Mouse (Mus musculus) kidney, embryonic 16.5 days (tissue): ENCODE data around the gene Tgfb1. TPM values are rescaled to one million over a fixed set of nuclear protein-coding genes. Genes with fewer than 3 reads are reported as not detected.
A peak's percentile ranks its signal among the peaks of the same experiment; 100 is the strongest.

Experiments used
- ATAC-seq: fragments of 200-750 bp; cut with Nextera tagmentation; 2 replicates; pipeline ENCODE4 v1.8.0; 2017; ENCODE audit warnings: moderate TSS enrichment; ENCODE audit not compliant: low FRiP score, low TSS enrichment
- H3K27ac ChIP-seq: fragments of 300-500 bp; sonication (generic); 2 replicates; pipeline ENCODE4 v1.5.1; 2014; ENCODE audit warnings: low read length
- H3K27me3 ChIP-seq: fragments of 300-500 bp; sonication (generic); 2 replicates; pipeline ENCODE4 v1.6.1; 2014; ENCODE audit warnings: low read length, control low read depth, mixed read lengths; ENCODE audit not compliant: insufficient read depth
- H3K36me3 ChIP-seq: fragments of 300-500 bp; sonication (generic); 2 replicates; pipeline ENCODE4 v1.6.1; 2014; ENCODE audit warnings: low read length, control low read depth, mixed read lengths; ENCODE audit not compliant: insufficient read depth
- H3K4me1 ChIP-seq: fragments of 300-500 bp; sonication (generic); 2 replicates; pipeline ENCODE4 v1.6.1; 2014; ENCODE audit warnings: low read length, control low read depth, mixed read lengths; ENCODE audit not compliant: insufficient read depth
- H3K4me2 ChIP-seq: fragments of 300-500 bp; sonication (generic); replicated peaks from 2 replicates; pipeline ENCODE4 v1.6.1; 2014; ENCODE audit warnings: low read depth, low read length
- H3K4me3 ChIP-seq: fragments of 300-500 bp; sonication (generic); 2 replicates; pipeline ENCODE4 v1.5.1; 2014; ENCODE audit warnings: mild to moderate bottlenecking, low read length
- H3K9ac ChIP-seq: fragments of 300-500 bp; sonication (generic); replicated peaks from 2 replicates; pipeline ENCODE4 v1.6.1; 2014; ENCODE audit warnings: low read length
- H3K9me3 ChIP-seq: fragments of 300-500 bp; sonication (generic); 2 replicates; pipeline ENCODE4 v1.6.1; 2016; ENCODE audit warnings: low read length, control low read depth
- WGBS: fragments of 180-500 bp; shearing (Covaris S2); extraction: QIAGEN DNeasy Blood & Tissue Kit; methylation state at CpG from one replicate; pipeline ENCODE4 v1.1.7; 2014; 5-methylcytosine and 5-hydroxymethylcytosine counted together
- polyA plus RNA-seq: library from polyadenylated mRNA; unstranded; fragments of >200 nt; fragmentation: Nextera tagmentation; extraction: Ambion mirVana; gene quantifications from 2 replicates; pipeline ENCODE4 v1.2.1, GENCODE M21; 2015

Gene Tgfb1
- polyA plus RNA-seq, 1 experiment from 2014 or later = 2.9 TPM

DNA sequence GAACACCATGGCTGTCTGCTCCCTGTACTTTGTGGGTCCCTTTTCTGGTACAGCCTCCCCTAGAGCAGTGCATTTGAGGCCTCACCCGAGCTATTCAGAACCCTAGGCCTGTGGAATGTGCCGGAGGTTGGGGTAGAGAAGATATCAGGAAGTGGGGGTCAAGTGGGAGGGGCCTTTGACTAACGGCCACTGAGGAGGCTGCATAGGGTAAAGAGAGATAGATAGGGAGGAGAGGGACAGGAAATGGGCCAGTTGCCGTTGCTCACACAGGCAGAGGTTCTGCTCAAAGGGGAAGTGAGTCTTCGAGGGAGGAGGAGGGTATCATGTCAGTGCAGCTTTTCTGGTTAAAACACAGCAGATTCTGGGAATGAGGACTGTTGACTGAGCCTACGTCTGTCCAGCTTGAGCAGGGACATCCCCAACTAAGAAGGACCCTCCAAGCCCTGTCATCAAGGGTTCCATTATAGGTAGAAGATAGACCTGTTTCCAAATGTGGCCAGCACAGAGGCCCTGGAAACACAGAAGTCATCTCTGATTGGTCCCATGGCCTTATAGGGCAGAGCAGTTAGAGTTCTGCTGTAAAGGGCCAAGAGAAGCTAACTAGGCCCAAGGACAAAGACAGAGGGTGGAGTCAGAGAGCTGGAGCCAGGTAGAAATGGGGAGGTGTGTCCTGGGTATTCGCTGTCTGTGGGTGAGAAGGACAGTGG lies 3.2 kb upstream of the Tgfb1 start:
- 60% methylated on average over 7 of the region's 7 CpGs for WGBS
- H3K4me1 ChIP-seq = peaks cover 32% of the 10 kb centered on the region
- no peaks in the 10 kb centered on the region for H3K9me3 ChIP-seq
- no peak overlapping the region for H3K4me3 ChIP-seq
- ATAC-seq = no peak
- 0 out of 2 replicates have a peak overlapping the region, but pooled peaks have one; percentile 25 for H3K27ac ChIP-seq
- no peak overlapping the region for H3K4me2 ChIP-seq
- no peak overlapping the region; the same call in 1 of the 2 replicates for H3K9ac ChIP-seq
- no peaks in the 10 kb centered on the region for H3K36me3 ChIP-seq
- H3K27me3 ChIP-seq = peaks cover 12% of the 10 kb centered on the region

- no peak for ATAC-seq
- Histone ChIP-seq H3K9me3 (no peaks in the 10 kb centered on the region), H3K27ac (no peak overlapping the region), H3K4me2 (no peak overlapping the region), H3K9ac (no peak overlapping the region), H3K36me3 (no peaks in the 10 kb centered on the region), H3K4me3 (no peak overlapping the region), H3K27me3 (peaks cover 16% of the 10 kb centered on the region), H3K4me1 (peaks cover 43% of the 10 kb centered on the region)
- WGBS = 96% methylated on average over 6 of the region's 6 CpGs
Measured at GRCm38 (mm10) chr7:25684659-25685058, 2.1 kb upstream of the Tgfb1 start.

GRCm38 (mm10) chr7:25685926-25686470 lies 804 bp upstream of the Tgfb1 start:
- 71% methylated on average over 21 of the region's 21 CpGs for WGBS

DNA sequence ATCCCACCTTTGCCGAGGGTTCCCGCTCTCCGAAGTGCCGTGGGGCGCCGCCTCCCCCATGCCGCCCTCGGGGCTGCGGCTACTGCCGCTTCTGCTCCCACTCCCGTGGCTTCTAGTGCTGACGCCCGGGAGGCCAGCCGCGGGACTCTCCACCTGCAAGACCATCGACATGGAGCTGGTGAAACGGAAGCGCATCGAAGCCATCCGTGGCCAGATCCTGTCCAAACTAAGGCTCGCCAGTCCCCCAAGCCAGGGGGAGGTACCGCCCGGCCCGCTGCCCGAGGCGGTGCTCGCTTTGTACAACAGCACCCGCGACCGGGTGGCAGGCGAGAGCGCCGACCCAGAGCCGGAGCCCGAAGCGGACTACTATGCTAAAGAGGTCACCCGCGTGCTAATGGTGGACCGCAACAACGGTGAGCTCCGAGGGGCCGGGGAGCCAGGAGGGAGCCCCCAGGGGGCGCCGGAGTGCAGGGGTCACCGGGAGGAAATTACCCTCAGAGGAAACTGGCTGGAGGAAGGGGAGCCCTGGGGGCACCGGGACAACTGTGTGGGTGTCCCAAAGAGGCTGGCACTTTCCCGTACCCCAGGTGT lies 1.1 kb downstream of the Tgfb1 start:
- peak overlapping the region; percentile 93 for H3K4me2 ChIP-seq
- peak overlapping the region; percentile 70 for H3K4me3 ChIP-seq
- peak overlapping the region; percentile 82 for H3K9ac ChIP-seq
- ATAC-seq = no peak
- H3K36me3 ChIP-seq = no peaks in the 10 kb centered on the region
- under 1% methylated on average over 47 of the region's 47 CpGs for WGBS
- H3K27me3 ChIP-seq = peaks cover 21% of the 10 kb centered on the region
- H3K27ac ChIP-seq = peak overlapping the region; percentile 83
- H3K4me1 ChIP-seq = peaks cover 37% of the 10 kb centered on the region
- H3K9me3 ChIP-seq = no peaks in the 10 kb centered on the region

More at GRCm38 (mm10) chr7:25685926-25686470, 804 bp upstream of the Tgfb1 start:
- Histone ChIP-seq H3K36me3 (no peaks in the 10 kb centered on the region), H3K27me3 (peaks cover 21% of the 10 kb centered on the region), H3K4me2 (peak overlapping the region; percentile 93), H3K4me1 (peaks cover 40% of the 10 kb centered on the region), H3K9me3 (no peaks in the 10 kb centered on the region), H3K27ac (no peak overlapping the region), H3K9ac (peak overlapping the region; percentile 31; the same call in 1 of the 2 replicates), H3K4me3 (peak overlapping the region; percentile 70)
- ATAC-seq = no peak

- no peaks in the 10 kb centered on the region for H3K9me3 ChIP-seq
- peaks cover 34% of the 10 kb centered on the region for H3K4me1 ChIP-seq
- WGBS = 1% methylated on average over 44 of the region's 52 CpGs
- peak overlapping the region; percentile 93 for H3K4me2 ChIP-seq
- peak overlapping the region; percentile 32 for H3K27ac ChIP-seq
- peak overlapping the region; percentile 82 for H3K9ac ChIP-seq
- peak; percentile 53 for ATAC-seq
- peak overlapping the region; percentile 70 for H3K4me3 ChIP-seq
- peaks cover 21% of the 10 kb centered on the region for H3K27me3 ChIP-seq
- no peaks in the 10 kb centered on the region for H3K36me3 ChIP-seq
Measured at GRCm38 (mm10) chr7:25688810-25689586, 2.2 kb downstream of the Tgfb1 start.

GRCm38 (mm10) chr7:25689603-25690021 lies 2.8 kb downstream of the Tgfb1 start:
- Histone ChIP-seq H3K4me3 (peak overlapping the region; percentile 70), H3K9ac (peak overlapping the region; percentile 82), H3K4me1 (peaks cover 34% of the 10 kb centered on the region), H3K4me2 (peak overlapping the region; percentile 93), H3K36me3 (no peaks in the 10 kb centered on the region), H3K27ac (peak overlapping the region; percentile 32), H3K27me3 (peaks cover 21% of the 10 kb centered on the region), H3K9me3 (no peaks in the 10 kb centered on the region)
- WGBS = 4% methylated on average over 12 of the region's 12 CpGs
- no peak for ATAC-seq

- WGBS = 37% methylated on average over 5 of the region's 5 CpGs
- Histone ChIP-seq H3K9me3 (no peaks in the 10 kb centered on the region), H3K27ac (0 out of 2 replicates have a peak overlapping the region, but pooled peaks have one; percentile 32), H3K9ac (0 out of 2 replicates have a peak overlapping the region, but pooled peaks have one; percentile 23), H3K27me3 (peaks cover 21% of the 10 kb centered on the region), H3K36me3 (no peaks in the 10 kb centered on the region), H3K4me3 (peak overlapping the region; percentile 70), H3K4me1 (peaks cover 34% of the 10 kb centered on the region), H3K4me2 (peak overlapping the region; percentile 93)
- ATAC-seq = no peak
Measured at GRCm38 (mm10) chr7:25690051-25690450, 3.2 kb downstream of the Tgfb1 start.

DNA sequence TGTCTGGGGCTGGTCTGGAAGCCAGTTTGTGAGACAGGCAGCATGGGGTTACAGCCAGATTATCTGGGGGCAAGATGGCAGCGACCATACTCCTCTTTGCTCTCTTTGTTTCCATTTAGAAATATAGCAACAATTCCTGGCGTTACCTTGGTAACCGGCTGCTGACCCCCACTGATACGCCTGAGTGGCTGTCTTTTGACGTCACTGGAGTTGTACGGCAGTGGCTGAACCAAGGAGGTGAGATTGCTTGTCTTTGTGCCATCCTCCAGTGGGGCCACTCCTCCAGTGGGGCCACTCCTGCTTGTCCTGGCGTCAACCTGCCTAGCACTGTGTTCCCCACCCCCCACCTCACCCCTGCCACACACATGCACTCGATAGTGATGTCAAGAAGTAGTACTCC lies 7.3 kb downstream of the Tgfb1 start:
- ATAC-seq = no peak
- no peak overlapping the region for H3K4me2 ChIP-seq
- no peaks in the 10 kb centered on the region for H3K9me3 ChIP-seq
- H3K4me1 ChIP-seq = peaks cover 9% of the 10 kb centered on the region
- 64% methylated on average over 8 of the region's 8 CpGs for WGBS
- H3K4me3 ChIP-seq = no peak overlapping the region
- H3K27me3 ChIP-seq = peaks cover 9% of the 10 kb centered on the region; the same call in 1 of the 2 replicates
- no peak overlapping the region for H3K27ac ChIP-seq
- H3K9ac ChIP-seq = no peak overlapping the region
- H3K36me3 ChIP-seq = no peaks in the 10 kb centered on the region

- Histone ChIP-seq H3K27ac (no peak overlapping the region), H3K27me3 (peaks cover 9% of the 10 kb centered on the region), H3K36me3 (peaks cover 17% of the 10 kb centered on the region; the same call in 1 of the 2 replicates), H3K4me2 (no peak overlapping the region), H3K4me3 (no peak overlapping the region), H3K9ac (no peak overlapping the region), H3K4me1 (0 out of 2 replicates have a peak, but pooled peaks cover 5% of the 10 kb centered on the region), H3K9me3 (peaks cover 5% of the 10 kb centered on the region; the same call in 1 of the 2 replicates)
- no peak for ATAC-seq
- WGBS = 59% methylated on average over 13 of the region's 13 CpGs
Measured at GRCm38 (mm10) chr7:25699851-25700250, 13.0 kb downstream of the Tgfb1 start.
